Mouse (Mus musculus): ENCODE data around the gene Sdk2.

Sdk2 gene

GRCm38 (mm10) chr11:113788183-113788789 is 278.6 kb downstream of the Sdk2 start:
- DNase-seq (ENCODE audit: low spot score): peak; percentile 55

GRCm38 (mm10) chr11:113787432-113788182 is 279.2 kb downstream of the Sdk2 start:
- DNase-seq (ENCODE audit: low spot score): no peak

GRCm38 (mm10) chr11:113787009-113787408 is 279.8 kb downstream of the Sdk2 start:
- no peak for DNase-seq (ENCODE audit: low spot score)

GRCm38 (mm10) chr11:113786395-113786794 is 280.5 kb downstream of the Sdk2 start:
- DNase-seq (ENCODE audit: low spot score): no peak

- peak; percentile 97 for DNase-seq (ENCODE audit: low spot score)
Measured at GRCm38 (mm10) chr11:113785406-113786171, 281.3 kb downstream of the Sdk2 start.

GRCm38 (mm10) chr11:113784656-113785396 is 282.0 kb downstream of the Sdk2 start:
- DNase-seq (ENCODE audit: low spot score): no peak

- DNase-seq (ENCODE audit: low spot score): no peak
Measured at GRCm38 (mm10) chr11:113782496-113782895, 284.4 kb downstream of the Sdk2 start.

- no peak for DNase-seq (ENCODE audit: low spot score)
Measured at GRCm38 (mm10) chr11:113782006-113782405, 284.8 kb downstream of the Sdk2 start.

GRCm38 (mm10) chr11:113779680-113780041 is 287.2 kb downstream of the Sdk2 start:
- peak; percentile 67 for DNase-seq (ENCODE audit: low spot score)

- DNase-seq (ENCODE audit: low spot score): peak; percentile 62
Measured at GRCm38 (mm10) chr11:113778733-113779679, 287.8 kb downstream of the Sdk2 start.

- DNase-seq (ENCODE audit: low spot score): no peak
Measured at GRCm38 (mm10) chr11:113777878-113778464, 288.9 kb downstream of the Sdk2 start.

GRCm38 (mm10) chr11:113776851-113777511 is 289.9 kb downstream of the Sdk2 start:
- no peak for DNase-seq (ENCODE audit: low spot score)

- DNase-seq (ENCODE audit: low spot score): no peak
Measured at GRCm38 (mm10) chr11:113774773-113775172, 292.1 kb downstream of the Sdk2 start.

- no peak for DNase-seq (ENCODE audit: low spot score)
Measured at GRCm38 (mm10) chr11:113773191-113773590, 293.7 kb downstream of the Sdk2 start.

GRCm38 (mm10) chr11:113771187-113771586 is 295.7 kb downstream of the Sdk2 start:
- no peak for DNase-seq (ENCODE audit: low spot score)

- DNase-seq (ENCODE audit: low spot score): no peak
Measured at GRCm38 (mm10) chr11:113768356-113768755, 298.5 kb downstream of the Sdk2 start.

- DNase-seq (ENCODE audit: low spot score): no peak
Measured at GRCm38 (mm10) chr11:113767285-113767684, 299.6 kb downstream of the Sdk2 start.

GRCm38 (mm10) chr11:113766284-113766985 is 300.4 kb downstream of the Sdk2 start:
- no peak for DNase-seq (ENCODE audit: low spot score)

- DNase-seq (ENCODE audit: low spot score): no peak
Measured at GRCm38 (mm10) chr11:113764132-113764849, 302.6 kb downstream of the Sdk2 start.

Measured in embryo, embryonic 10 days (tissue).